Mouse (Mus musculus) hindbrain, embryonic 14.5 days (tissue): Measurements from ENCODE around the gene Tcf19. TPM values are rescaled to one million over a fixed set of nuclear protein-coding genes. Genes with fewer than 3 reads are reported as not detected.

Source experiments
- ATAC-seq: fragments of 200-750 bp; cut with Nextera tagmentation; 2 replicates; pipeline ENCODE4 v1.8.0; 2017; ENCODE audit warnings: moderate number of reproducible peaks, mild to moderate bottlenecking, moderate TSS enrichment, moderate library complexity; ENCODE audit not compliant: low FRiP score
- DNase-seq: peaks from one replicate; pipeline ENCODE4 v3.0.0-alpha.2; 2015; ENCODE audit warnings: low spot score
- H3K27ac ChIP-seq: fragments of 300-500 bp; sonication (generic); 2 replicates; pipeline ENCODE4 v1.5.1; 2014; ENCODE audit warnings: mild to moderate bottlenecking, moderate library complexity
- H3K27me3 ChIP-seq: fragments of 300-500 bp; sonication (generic); 2 replicates; pipeline ENCODE4 v1.6.1; 2014; ENCODE audit warnings: mild to moderate bottlenecking, low read length, mixed read lengths; ENCODE audit not compliant: control insufficient read depth, insufficient read depth
- H3K36me3 ChIP-seq: fragments of 300-500 bp; sonication (generic); replicated peaks from 2 replicates; pipeline ENCODE4 v1.6.1; 2014; ENCODE audit not compliant: control insufficient read depth, insufficient read depth
- H3K4me1 ChIP-seq: fragments of 300-500 bp; sonication (generic); replicated peaks from 2 replicates; pipeline ENCODE4 v1.6.1; 2014; ENCODE audit warnings: antibody characterized with exemption, low read length, mixed read lengths; ENCODE audit not compliant: control insufficient read depth, insufficient read depth
- H3K4me2 ChIP-seq: fragments of 300-500 bp; sonication (generic); replicated peaks from 2 replicates; pipeline ENCODE4 v1.6.1; 2014; ENCODE audit warnings: mild to moderate bottlenecking, moderate library complexity
- H3K4me3 ChIP-seq: fragments of 300-500 bp; sonication (generic); replicated peaks from 2 replicates; pipeline ENCODE4 v1.5.1; 2014; ENCODE audit warnings: mild to moderate bottlenecking, low read length
- H3K9ac ChIP-seq: fragments of 300-500 bp; sonication (generic); 2 replicates; pipeline ENCODE4 v1.6.1; 2014
- H3K9me3 ChIP-seq: fragments of 300-500 bp; sonication (generic); 2 replicates; pipeline ENCODE4 v1.6.1; 2016; ENCODE audit warnings: low read length; ENCODE audit not compliant: control insufficient read depth
- WGBS: fragments of 180-500 bp; shearing (Covaris S2); extraction: QIAGEN DNeasy Blood & Tissue Kit; methylation state at CpG from one replicate; pipeline ENCODE4 v1.1.7; 2014; 5-methylcytosine and 5-hydroxymethylcytosine counted together
- polyA plus RNA-seq: library from polyadenylated mRNA; unstranded; fragments of >200 nt; fragmentation: Nextera tagmentation; extraction: Ambion mirVana; gene quantifications from 2 replicates; pipeline ENCODE4 v1.2.1, GENCODE M21; 2014

Tcf19 gene
- polyA plus RNA-seq, 1 experiment from 2014 or later = 12.3 TPM

GRCm38 (mm10) chr17:35550143-35550494, 33.5 kb upstream of the Tcf19 start:
- Histone ChIP-seq H3K36me3 (no peaks in the 10 kb centered on the region), H3K9ac (no peak overlapping the region), H3K4me2 (no peak overlapping the region), H3K9me3 (no peaks in the 10 kb centered on the region), H3K27me3 (no peaks in the 10 kb centered on the region), H3K27ac (0 out of 2 replicates have a peak overlapping the region, but pooled peaks have one; percentile 22), H3K4me1 (no peaks in the 10 kb centered on the region), H3K4me3 (no peak overlapping the region)
- WGBS = 96% methylated on average over 4 of the region's 4 CpGs
- DNase-seq = no peak
- no peak for ATAC-seq

- H3K36me3 ChIP-seq = no peaks in the 10 kb centered on the region
- DNase-seq (no peak), ATAC-seq (0 out of 2 replicates have a peak, but pooled peaks have one; percentile 31)
- no peak overlapping the region for H3K4me2 ChIP-seq
- H3K9me3 ChIP-seq = no peaks in the 10 kb centered on the region
- H3K4me1 ChIP-seq = no peaks in the 10 kb centered on the region
- H3K9ac ChIP-seq = no peak overlapping the region
- H3K27me3 ChIP-seq = no peaks in the 10 kb centered on the region
- WGBS = 42% methylated on average over 15 of the region's 15 CpGs
- 0 out of 2 replicates have a peak overlapping the region, but pooled peaks have one; percentile 22 for H3K27ac ChIP-seq
- no peak overlapping the region for H3K4me3 ChIP-seq
These were observed 33.0 kb upstream of the Tcf19 start for GRCm38 (mm10) chr17:35549437-35550142.

- Histone ChIP-seq H3K9ac (no peak overlapping the region), H3K36me3 (no peaks in the 10 kb centered on the region), H3K4me3 (no peak overlapping the region), H3K9me3 (no peaks in the 10 kb centered on the region), H3K27me3 (no peaks in the 10 kb centered on the region), H3K4me2 (no peak overlapping the region), H3K4me1 (peaks cover under 1% of the 10 kb centered on the region; the same call in 1 of the 2 replicates), H3K27ac (no peak overlapping the region)
- DNase-seq (no peak), ATAC-seq (no peak)
- 18% methylated on average over 5 of the region's 5 CpGs for WGBS
These were observed 32.0 kb upstream of the Tcf19 start for GRCm38 (mm10) chr17:35548636-35549035.

- no peak overlapping the region for H3K4me2 ChIP-seq
- H3K4me3 ChIP-seq = no peak overlapping the region
- no peak for ATAC-seq
- 55% methylated on average over 2 of the region's 2 CpGs for WGBS
- DNase-seq = no peak
- H3K27ac ChIP-seq = no peak overlapping the region
- peaks cover 6% of the 10 kb centered on the region for H3K4me1 ChIP-seq
- H3K36me3 ChIP-seq = no peaks in the 10 kb centered on the region
- no peaks in the 10 kb centered on the region for H3K27me3 ChIP-seq
- no peak overlapping the region for H3K9ac ChIP-seq
- H3K9me3 ChIP-seq = no peaks in the 10 kb centered on the region
These were observed 30.8 kb upstream of the Tcf19 start for GRCm38 (mm10) chr17:35547465-35547864.

GRCm38 (mm10) chr17:35544680-35545079, 28.1 kb upstream of the Tcf19 start:
- 30% methylated on average over 6 of the region's 6 CpGs for WGBS
- DNase-seq (peak; percentile 76), ATAC-seq (no peak)
- H3K27me3 ChIP-seq = no peaks in the 10 kb centered on the region
- no peak overlapping the region for H3K4me2 ChIP-seq
- H3K4me3 ChIP-seq = no peak overlapping the region
- H3K36me3 ChIP-seq = no peaks in the 10 kb centered on the region
- no peak overlapping the region for H3K27ac ChIP-seq
- no peak overlapping the region for H3K9ac ChIP-seq
- H3K9me3 ChIP-seq = no peaks in the 10 kb centered on the region
- H3K4me1 ChIP-seq = peaks cover 6% of the 10 kb centered on the region

GRCm38 (mm10) chr17:35544001-35544400, 27.4 kb upstream of the Tcf19 start:
- peak overlapping the region; percentile 38; the same call in 1 of the 2 replicates for H3K27ac ChIP-seq
- no peak overlapping the region for H3K9ac ChIP-seq
- no peaks in the 10 kb centered on the region for H3K9me3 ChIP-seq
- H3K4me1 ChIP-seq = peaks cover 6% of the 10 kb centered on the region
- 77% methylated on average over 6 of the region's 6 CpGs for WGBS
- no peaks in the 10 kb centered on the region for H3K36me3 ChIP-seq
- no peak overlapping the region for H3K4me3 ChIP-seq
- 0 out of 2 replicates have a peak overlapping the region, but pooled peaks have one; percentile 32 for H3K4me2 ChIP-seq
- H3K27me3 ChIP-seq = no peaks in the 10 kb centered on the region
- DNase-seq (no peak), ATAC-seq (no peak)

- DNase-seq (peak; percentile 54), ATAC-seq (no peak; the same call in 1 of the 2 replicates)
- H3K4me2 ChIP-seq = peak overlapping the region; percentile 32
- H3K27me3 ChIP-seq = no peaks in the 10 kb centered on the region
- H3K4me3 ChIP-seq = no peak overlapping the region
- 13% methylated on average over 14 of the region's 14 CpGs for WGBS
- peak overlapping the region; percentile 38 for H3K27ac ChIP-seq
- 0 out of 2 replicates have a peak overlapping the region, but pooled peaks have one; percentile 24 for H3K9ac ChIP-seq
- H3K9me3 ChIP-seq = no peaks in the 10 kb centered on the region
- peaks cover 6% of the 10 kb centered on the region for H3K4me1 ChIP-seq
- H3K36me3 ChIP-seq = no peaks in the 10 kb centered on the region
These were observed 26.8 kb upstream of the Tcf19 start for GRCm38 (mm10) chr17:35543412-35543861.

- DNase-seq (no peak), ATAC-seq (no peak; the same call in 1 of the 2 replicates)
- peaks cover 6% of the 10 kb centered on the region for H3K4me1 ChIP-seq
- 73% methylated on average over 15 of the region's 15 CpGs for WGBS
- H3K4me3 ChIP-seq = no peak overlapping the region
- H3K27ac ChIP-seq = 0 out of 2 replicates have a peak overlapping the region, but pooled peaks have one; percentile 24
- H3K36me3 ChIP-seq = no peaks in the 10 kb centered on the region
- 0 out of 2 replicates have a peak overlapping the region, but pooled peaks have one; percentile 24 for H3K9ac ChIP-seq
- H3K27me3 ChIP-seq = no peaks in the 10 kb centered on the region
- H3K4me2 ChIP-seq = peak overlapping the region; percentile 32
- H3K9me3 ChIP-seq = no peaks in the 10 kb centered on the region
These were observed 26.3 kb upstream of the Tcf19 start for GRCm38 (mm10) chr17:35542761-35543411.

GRCm38 (mm10) chr17:35539540-35539939, 22.9 kb upstream of the Tcf19 start:
- DNase-seq (no peak), ATAC-seq (no peak)
- no peak overlapping the region for H3K4me2 ChIP-seq
- 58% methylated on average over 10 of the region's 10 CpGs for WGBS
- H3K4me1 ChIP-seq = peaks cover 6% of the 10 kb centered on the region
- no peak overlapping the region for H3K4me3 ChIP-seq
- no peak overlapping the region for H3K27ac ChIP-seq
- no peak overlapping the region for H3K9ac ChIP-seq
- no peaks in the 10 kb centered on the region for H3K36me3 ChIP-seq
- H3K27me3 ChIP-seq = no peaks in the 10 kb centered on the region
- H3K9me3 ChIP-seq = no peaks in the 10 kb centered on the region
